Mouse (Mus musculus): ENCODE data around the gene Exoc3l. TPM values are rescaled to one million over a fixed set of nuclear protein-coding genes. Genes with fewer than 3 reads are reported as not detected.

Gene Exoc3l
- total RNA-seq, 2 experiments from 2014 or later = 0.79 to 1.8 TPM

GRCm38 (mm10) chr8:105254152-105254965 lies 41.5 kb downstream of the Exoc3l start:
- peak; percentile 85 to 87 for DNase-seq (ENCODE audit: low spot score in 2 of 2)
- intact Hi-C loops (cut with DNase I) = loop anchor here (5.0 kb wide), 1 partner anchor 33 kb away; the partner anchor contains the start of gene 4931428F04Rik

DNA sequence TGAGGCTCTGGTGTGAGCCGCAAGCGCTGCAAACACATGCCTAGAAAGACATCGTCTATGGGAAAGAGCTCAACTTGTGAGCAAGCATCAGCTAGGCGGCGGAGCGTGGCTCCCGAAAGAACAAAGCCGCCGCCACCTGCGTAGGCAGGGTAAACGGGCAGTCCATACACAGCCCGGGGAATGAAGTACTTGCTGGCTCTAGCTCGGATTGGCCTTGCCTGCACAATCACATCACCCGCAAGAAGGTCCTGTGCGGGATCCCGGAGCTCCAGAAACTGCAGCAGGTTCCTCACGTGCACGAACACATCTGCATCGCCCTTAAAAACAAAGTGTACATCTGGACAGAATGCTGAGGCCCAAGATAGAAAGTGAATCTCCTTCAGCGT lies 42.1 kb downstream of the Exoc3l start:
- intact Hi-C loops (cut with DNase I) = loop anchor here (5.0 kb wide), 1 partner anchor 34 kb away; the partner anchor contains the start of gene 4931428F04Rik
- no peak for DNase-seq (ENCODE audit: low spot score in 2 of 2)

- intact Hi-C loops (cut with DNase I) = loop anchor here (5.0 kb wide), 1 partner anchor 34 kb away; the partner anchor contains the start of gene 4931428F04Rik
- DNase-seq (ENCODE audit: low spot score in 2 of 2) = no peak
These were observed 43.0 kb downstream of the Exoc3l start for GRCm38 (mm10) chr8:105252680-105253537.

GRCm38 (mm10) chr8:105251954-105252353 lies 43.9 kb downstream of the Exoc3l start:
- DNase-seq (ENCODE audit: low spot score in 2 of 2) = no peak

DNA sequence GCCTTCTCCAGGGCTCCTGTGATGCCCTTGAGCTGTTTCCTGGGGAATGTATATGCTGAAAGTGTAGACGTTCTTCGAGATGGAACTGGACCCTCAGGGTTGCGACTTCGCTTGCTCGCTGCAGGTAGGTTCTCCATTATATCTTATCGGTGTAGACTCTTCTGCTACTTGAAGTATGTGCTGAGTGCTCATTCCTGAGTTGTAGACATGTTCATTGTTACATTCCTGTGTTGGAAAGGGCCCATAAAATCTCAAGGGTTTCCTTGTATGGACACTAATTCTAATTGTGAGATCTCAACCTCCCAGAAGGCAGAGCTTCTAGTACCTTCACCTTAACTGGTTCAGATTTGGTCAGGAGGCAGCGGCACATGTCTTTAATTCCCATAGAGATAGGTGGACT lies 54.9 kb downstream of the Exoc3l start:
- intact Hi-C loops (cut with DNase I) = no loop called here
- DNase-seq (ENCODE audit: low spot score in 2 of 2) = no peak

More at GRCm38 (mm10) chr8:105251954-105252353, 43.9 kb downstream of the Exoc3l start:
- intact Hi-C loops (cut with DNase I) = loop anchor here (5.0 kb wide), 1 partner anchor 35 kb away; the partner anchor contains the start of gene 4931428F04Rik

Small RNA genes lying within 50 kb of the gene (microRNA-seq; reads per million reads assigned to microRNA genes)
- gene Gm27320 (not detected), gene Mir328 (11,109 reads per million, percentile 96 among the genes with 10 or more reads in this experiment)

Other genes starting within 250 kb of the Exoc3l start
- not detected for gene Ces3a, start 247.5 kb downstream of the Exoc3l start, total RNA-seq (2021)
- not detected for gene Ces3b, start 212.3 kb downstream of the Exoc3l start, total RNA-seq (2021)
- not detected for gene Ces4a, start 164.3 kb downstream of the Exoc3l start, total RNA-seq (2021)
- gene Cbfb, start 125.4 kb downstream of the Exoc3l start, total RNA-seq (2021) = 10 to 100 TPM; 21.4 to 24.1 TPM
- gene D230025D16Rik, start 71.0 kb downstream of the Exoc3l start, total RNA-seq (2021) = 10 to 100 TPM; 37.8 to 38.5 TPM
- 1 to 10 TPM; 2.4 to 5.0 TPM for gene B3gnt9, start 40.9 kb downstream of the Exoc3l start, total RNA-seq (2021)
- gene Tradd, start 31.5 kb downstream of the Exoc3l start, total RNA-seq (2021) = 1 to 10 TPM; 7.2 to 7.5 TPM
- 1 to 10 TPM in 1 of 2 experiments, under 1 TPM in 1; 0.86 to 1.4 TPM for gene Fbxl8, start 31.5 kb downstream of the Exoc3l start, total RNA-seq (2021)
- gene Hsf4, start 26.3 kb downstream of the Exoc3l start, total RNA-seq (2021) = 10 to 100 TPM; 11.5 to 12.0 TPM
- 10 to 100 TPM in 1 of 2 experiments, 1 to 10 TPM in 1; 9.2 to 11.8 TPM for gene Nol3, start 20.0 kb downstream of the Exoc3l start, total RNA-seq (2021)
- gene 4931428F04Rik, start 6.2 kb downstream of the Exoc3l start, total RNA-seq (2021) = 10 to 100 TPM; 24.2 to 27.1 TPM
- gene E2f4, start 1.6 kb upstream of the Exoc3l start, total RNA-seq (2021) = 10 to 100 TPM; 32.4 to 33.7 TPM
- 1 to 10 TPM; 1.0 to 1.7 TPM for gene Elmo3, start 9.5 kb upstream of the Exoc3l start, total RNA-seq (2021)
- 1 to 10 TPM; 3.7 to 7.3 TPM for gene Lrrc29, start 30.2 kb upstream of the Exoc3l start, total RNA-seq (2021)
- 10 to 100 TPM; 38.5 to 43.6 TPM for gene Tmem208, start 30.3 kb upstream of the Exoc3l start, total RNA-seq (2021)
- 1 to 10 TPM; 2.3 to 3.7 TPM for gene Fhod1, start 51.9 kb upstream of the Exoc3l start, total RNA-seq (2021)
- 10 to 100 TPM; 34.1 to 44.5 TPM for gene Slc9a5, start 52.7 kb upstream of the Exoc3l start, total RNA-seq (2021)
- gene Plekhg4, start 77.2 kb upstream of the Exoc3l start, total RNA-seq (2021) = 1 to 10 TPM; 1.3 to 5.5 TPM
- gene Kctd19, start 117.4 kb upstream of the Exoc3l start, total RNA-seq (2021) = not detected
- gene Lrrc36, start 117.5 kb upstream of the Exoc3l start, total RNA-seq (2021) = under 1 TPM; 0.32 to 0.37 TPM
- gene Tppp3, start 175.4 kb upstream of the Exoc3l start, total RNA-seq (2021) = 10 to 100 TPM; 36.1 to 46.4 TPM
- 10 to 100 TPM; 33.2 to 45.3 TPM for gene Zdhhc1, start 200.8 kb upstream of the Exoc3l start, total RNA-seq (2021)
- under 1 TPM in 1 of 2 experiments, not detected in 1; 0.20 TPM for gene Hsd11b2, start 222.7 kb upstream of the Exoc3l start, total RNA-seq (2021)